Mouse (Mus musculus) adrenal gland, adult 2 months (tissue): ENCODE data around the gene Prm3. TPM values are rescaled to one million over a fixed set of nuclear protein-coding genes. Genes with fewer than 3 reads are reported as not detected.

Experiments
- DNase-seq: peaks from one replicate; pipeline ENCODE4 v3.0.0; 2021
- long read RNA-seq: library from polyadenylated mRNA; stranded (forward); transcript quantifications from one replicate; pipeline ENCODE4 v2.0.0, GENCODE M21; 2021
- polyA plus RNA-seq: library from polyadenylated mRNA; depleted of rRNA; stranded (reverse); fragments of >200 nt; gene quantifications from 2 replicates; pipeline ENCODE4 v1.2.3, GENCODE M21; 2012; rRNA removed
- total RNA-seq, 2 experiments: library from RNA; stranded (reverse); gene quantifications; 2 replicates each; pipeline ENCODE4 v1.2.3; 2021

The Prm3 gene
- total RNA-seq (not detected), polyA plus RNA-seq (not detected in 2 replicates)
- long read RNA-seq, result 0 reads

GRCm38 (mm10) chr16:10790702-10791101 lies at the start of gene Prm3:
Gene Prm3, minus strand, starts transcription at chr16:10790914.
- no peak for DNase-seq

GRCm38 (mm10) chr16:10840018-10840417 lies 49.3 kb upstream of the Prm3 start:
- DNase-seq, result no peak

GRCm38 (mm10) chr16:10838487-10839245 lies 48.0 kb upstream of the Prm3 start:
- DNase-seq, result no peak

- no peak for DNase-seq
These were observed 47.2 kb upstream of the Prm3 start for GRCm38 (mm10) chr16:10837903-10838302.

GRCm38 (mm10) chr16:10837250-10837649 lies 46.5 kb upstream of the Prm3 start:
- DNase-seq, result peak; percentile 29

- no peak for DNase-seq
These were observed 45.7 kb upstream of the Prm3 start for GRCm38 (mm10) chr16:10836388-10836787.

GRCm38 (mm10) chr16:10834911-10835587 lies 44.3 kb upstream of the Prm3 start, which contains the start of gene Rmi2:
Gene Rmi2, plus strand, starts transcription at chr16:10835059.
- peak; percentile 93 for DNase-seq

GRCm38 (mm10) chr16:10834542-10834910 lies 43.8 kb upstream of the Prm3 start:
- no peak for DNase-seq

GRCm38 (mm10) chr16:10828461-10828805 lies 37.7 kb upstream of the Prm3 start:
- no peak for DNase-seq

GRCm38 (mm10) chr16:10827766-10828460 lies 37.2 kb upstream of the Prm3 start:
- no peak for DNase-seq

GRCm38 (mm10) chr16:10827269-10827668 lies 36.6 kb upstream of the Prm3 start:
- DNase-seq, result no peak

- no peak for DNase-seq
These were observed 35.1 kb upstream of the Prm3 start for GRCm38 (mm10) chr16:10825840-10826239.

GRCm38 (mm10) chr16:10824536-10824935 lies 33.8 kb upstream of the Prm3 start:
- no peak for DNase-seq

- no peak for DNase-seq
These were observed 30.7 kb upstream of the Prm3 start for GRCm38 (mm10) chr16:10821387-10821786.

- DNase-seq, result no peak
These were observed 29.3 kb upstream of the Prm3 start for GRCm38 (mm10) chr16:10819966-10820365.

- DNase-seq, result no peak
These were observed 27.9 kb upstream of the Prm3 start for GRCm38 (mm10) chr16:10818579-10819135.

- peak; percentile 62 for DNase-seq
These were observed 24.1 kb upstream of the Prm3 start for GRCm38 (mm10) chr16:10814864-10815263.

- DNase-seq, result no peak
These were observed 23.0 kb upstream of the Prm3 start for GRCm38 (mm10) chr16:10813726-10814125.

- no peak for DNase-seq
These were observed 22.2 kb upstream of the Prm3 start, which contains the start of gene Gm11172 for GRCm38 (mm10) chr16:10812865-10813371. Gene Gm11172, plus strand, starts transcription at chr16:10812915.

GRCm38 (mm10) chr16:10810376-10810775 lies 19.7 kb upstream of the Prm3 start:
- no peak for DNase-seq

- no peak for DNase-seq
These were observed 15.2 kb upstream of the Prm3 start, which contains the start of gene Prm1 for GRCm38 (mm10) chr16:10805789-10806527. Gene Prm1, minus strand, starts transcription at chr16:10805839.
